Mouse (Mus musculus): ENCODE measurements at regions not wholly inside any gene's neighbourhood (a gene's known extent, or its start where the extent isn't known, plus 50 kb on each side); places are given as distances from the start of the nearest gene placed in this dataset.
A peak's percentile ranks its signal among the peaks of the same experiment; 100 is the strongest.

DNA sequence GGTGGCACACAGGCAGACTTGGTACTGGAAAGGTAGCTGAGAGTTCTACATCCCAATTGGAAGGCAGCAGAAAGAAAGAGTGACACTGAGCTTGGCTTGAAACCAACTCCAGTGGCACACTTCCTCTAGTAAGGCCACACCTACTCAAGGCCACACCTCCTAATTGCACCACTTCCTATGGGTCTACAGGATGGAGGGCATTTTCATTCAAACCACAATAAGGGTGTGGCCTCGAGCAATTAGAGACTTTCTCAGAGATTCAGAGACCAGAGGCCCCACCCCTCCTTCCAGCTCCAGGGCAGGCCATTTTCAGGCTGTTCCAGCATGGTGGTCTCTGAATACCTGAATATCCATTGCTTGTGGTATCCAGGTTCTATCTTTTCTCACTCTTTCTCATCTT, 363.3 kb upstream of the Fam19a5 start:
- no peak for DNase-seq
- H3K27ac ChIP-seq = no peak overlapping the region
- no peak for TF ChIP-seq CTCF (IDR thresholded peaks at IDR 0.05)
- no peak overlapping the region for H3K4me3 ChIP-seq
- intact Hi-C loops (cut with DNase I) = no loop called here

DNA sequence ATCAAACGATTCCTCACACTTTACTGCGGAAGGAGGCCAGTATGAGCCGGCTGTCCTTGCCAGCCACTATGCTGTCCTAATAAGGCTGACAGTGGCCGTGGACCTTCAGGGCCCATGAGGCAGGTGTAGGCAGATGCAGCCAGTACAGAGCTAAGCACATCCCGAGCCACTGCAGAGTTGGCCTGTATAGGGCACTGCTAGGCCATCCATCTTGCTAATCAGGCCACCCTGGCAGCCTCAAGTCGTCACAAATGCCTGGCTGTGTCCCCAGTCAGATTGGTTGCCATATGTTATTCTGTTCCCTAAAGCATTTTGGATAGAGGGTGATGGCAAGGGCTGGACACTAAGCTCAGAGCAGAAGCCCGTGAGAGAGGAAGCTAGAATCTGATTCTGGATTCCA, 359.9 kb upstream of the Fam19a5 start:
- no peak for TF ChIP-seq CTCF (IDR thresholded peaks at IDR 0.05)
- H3K27ac ChIP-seq = no peak overlapping the region
- DNase-seq = no peak
- H3K4me3 ChIP-seq = no peak overlapping the region
- intact Hi-C loops (cut with DNase I) = no loop called here

DNA sequence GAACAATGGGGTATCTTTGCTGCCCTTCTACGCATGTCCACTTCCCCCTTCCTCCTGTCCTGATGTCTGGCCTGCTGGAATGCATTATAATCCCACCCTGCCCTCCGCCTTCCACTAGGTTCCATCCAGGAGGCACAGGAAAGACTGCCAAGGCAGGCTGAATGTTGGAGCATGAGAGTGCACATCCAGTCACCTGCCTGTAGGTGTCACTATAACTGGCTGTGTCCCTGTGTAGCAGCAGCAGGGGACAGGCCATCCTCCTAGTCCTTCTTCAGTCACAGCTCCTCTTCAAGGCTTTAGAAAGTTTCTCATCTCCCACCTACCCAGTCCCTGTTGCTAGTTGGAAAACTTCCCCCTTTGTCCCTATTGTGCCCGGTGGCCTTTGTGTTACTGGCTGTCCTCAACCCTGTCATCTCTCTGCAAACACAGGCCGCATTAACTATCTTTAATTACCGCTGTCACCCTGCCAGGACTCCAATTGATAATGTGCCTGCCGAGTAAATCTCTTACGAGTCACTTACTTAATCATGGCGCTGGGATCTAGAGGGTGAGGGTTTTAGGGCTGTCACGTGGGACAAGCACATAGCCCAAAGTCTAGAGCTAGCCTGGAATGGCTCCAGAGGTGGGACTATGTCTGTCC, 355.2 kb upstream of the Fam19a5 start:
- DNase-seq = no peak
- Histone ChIP-seq H3K27ac (no peak overlapping the region), H3K4me3 (no peak overlapping the region)
- no peak for TF ChIP-seq CTCF (IDR thresholded peaks at IDR 0.05)
- intact Hi-C loops (cut with DNase I) = no loop called here

DNA sequence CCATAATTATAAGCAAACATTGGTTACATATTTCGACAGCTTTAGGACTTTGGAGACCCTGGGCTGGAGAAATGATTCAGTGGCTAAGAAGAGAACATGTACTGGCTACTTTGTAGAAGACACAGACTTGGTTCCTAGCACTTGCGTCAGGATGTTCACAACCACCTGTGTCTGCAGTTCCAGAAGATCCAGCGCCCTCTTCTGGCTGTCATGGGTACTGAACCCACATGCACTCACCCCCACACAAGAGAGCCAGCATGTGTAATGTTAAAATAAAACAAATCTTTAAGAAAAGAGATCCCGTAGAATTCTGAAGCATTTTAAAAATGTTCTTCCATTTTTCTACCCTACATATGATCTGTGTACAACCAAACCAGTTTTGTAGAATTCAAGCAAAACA, 352.2 kb upstream of the Fam19a5 start:
- H3K4me3 ChIP-seq = no peak overlapping the region
- intact Hi-C loops (cut with DNase I) = no loop called here
- H3K27ac ChIP-seq = no peak overlapping the region
- TF ChIP-seq CTCF (IDR thresholded peaks at IDR 0.05) = peak; percentile 37
- DNase-seq = no peak

DNA sequence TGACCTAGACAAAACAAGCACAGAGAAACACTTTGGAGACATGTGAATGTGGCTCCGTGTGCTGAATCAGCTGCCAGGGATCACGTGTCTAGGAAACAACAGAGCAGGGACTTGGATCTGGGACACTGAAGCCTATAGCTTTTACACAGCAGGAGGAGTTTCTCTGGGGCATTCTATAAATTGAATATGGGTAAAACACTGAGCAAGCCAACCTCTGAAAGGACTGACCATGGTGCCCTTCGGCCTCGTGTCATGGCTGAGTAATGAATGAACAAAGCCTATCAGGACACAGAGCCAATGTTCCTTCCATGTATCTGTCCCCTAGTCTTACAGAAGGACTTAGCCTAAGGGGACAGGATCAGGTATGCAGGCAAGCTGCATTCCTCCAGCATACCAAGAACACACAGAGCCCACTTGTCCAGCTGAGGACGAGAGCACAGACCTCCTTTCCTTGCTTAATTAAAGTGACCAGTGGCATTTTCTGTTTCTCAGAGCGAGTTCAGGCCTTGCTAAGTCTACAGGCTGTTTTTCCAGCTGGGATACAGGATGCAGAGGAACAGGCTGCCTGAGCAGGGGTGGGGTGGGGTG, 347.7 kb upstream of the Fam19a5 start:
- intact Hi-C loops (cut with DNase I) = no loop called here
- no peak overlapping the region for H3K4me3 ChIP-seq
- no peak for DNase-seq
- no peak overlapping the region for H3K27ac ChIP-seq
- no peak for TF ChIP-seq CTCF (IDR thresholded peaks at IDR 0.05)

DNA sequence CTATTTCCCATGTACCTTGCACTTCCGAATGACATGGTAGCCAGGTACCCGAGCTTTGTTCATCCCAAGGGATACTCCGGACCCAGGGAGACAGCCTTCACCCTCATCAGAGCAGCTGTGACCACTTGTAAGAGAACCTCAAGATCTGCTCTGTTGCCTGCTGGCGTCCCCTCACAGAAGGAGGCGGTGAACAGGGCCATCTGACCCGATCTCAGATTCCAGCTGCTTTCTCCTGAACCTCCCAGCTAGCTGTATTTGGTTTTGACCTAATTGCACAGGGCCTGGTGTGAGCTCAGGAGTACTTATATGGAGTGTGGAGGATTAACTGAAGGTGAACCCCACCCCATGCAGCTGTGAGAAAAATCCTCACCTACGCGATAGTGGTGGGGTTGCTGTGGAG, 344.5 kb upstream of the Fam19a5 start:
- intact Hi-C loops (cut with DNase I) = no loop called here
- TF ChIP-seq CTCF (IDR thresholded peaks at IDR 0.05) = no peak
- no peak overlapping the region for H3K4me3 ChIP-seq
- no peak overlapping the region for H3K27ac ChIP-seq
- no peak for DNase-seq

DNA sequence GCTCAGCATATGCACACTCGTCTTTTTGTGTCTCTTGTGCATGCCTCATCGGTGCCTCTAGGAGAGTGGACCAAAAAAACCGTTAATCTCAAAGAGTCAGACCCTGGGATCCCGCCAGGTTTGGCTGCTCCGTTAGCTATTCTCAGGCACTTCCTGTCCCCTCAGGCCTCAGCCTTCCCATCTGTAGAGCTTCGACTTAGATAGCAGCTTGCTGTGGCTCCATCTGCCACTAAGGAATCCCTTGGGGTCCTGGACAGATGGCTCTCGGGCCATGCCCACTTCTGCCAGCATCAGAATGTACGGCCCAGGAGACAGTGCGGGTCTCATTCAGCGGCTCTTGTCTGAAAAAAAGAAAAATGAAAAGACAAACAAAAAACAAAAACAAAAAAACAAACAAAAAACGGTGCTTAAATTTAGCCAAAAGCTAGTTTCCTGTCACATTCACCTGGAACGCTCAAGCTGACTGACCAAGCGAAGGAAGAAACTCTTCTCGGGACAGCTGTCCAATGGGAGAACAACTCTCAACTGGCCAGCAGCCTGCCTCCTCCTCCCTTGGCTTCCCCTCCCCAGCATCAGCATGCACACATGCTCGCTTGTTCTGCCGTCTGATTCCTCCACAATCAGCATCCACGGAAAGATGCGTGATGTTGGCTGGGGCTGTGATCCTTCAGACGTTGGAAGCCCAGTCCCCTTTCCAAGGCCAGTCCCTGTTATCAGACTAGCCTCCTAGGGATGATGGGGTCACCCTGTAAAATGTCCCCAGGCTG, 343.6 kb upstream of the Fam19a5 start:
- intact Hi-C loops (cut with DNase I) = no loop called here
- Histone ChIP-seq H3K4me3 (no peak overlapping the region), H3K27ac (no peak overlapping the region)
- peak; percentile 32 for DNase-seq
- TF ChIP-seq CTCF (IDR thresholded peaks at IDR 0.05) = no peak

DNA sequence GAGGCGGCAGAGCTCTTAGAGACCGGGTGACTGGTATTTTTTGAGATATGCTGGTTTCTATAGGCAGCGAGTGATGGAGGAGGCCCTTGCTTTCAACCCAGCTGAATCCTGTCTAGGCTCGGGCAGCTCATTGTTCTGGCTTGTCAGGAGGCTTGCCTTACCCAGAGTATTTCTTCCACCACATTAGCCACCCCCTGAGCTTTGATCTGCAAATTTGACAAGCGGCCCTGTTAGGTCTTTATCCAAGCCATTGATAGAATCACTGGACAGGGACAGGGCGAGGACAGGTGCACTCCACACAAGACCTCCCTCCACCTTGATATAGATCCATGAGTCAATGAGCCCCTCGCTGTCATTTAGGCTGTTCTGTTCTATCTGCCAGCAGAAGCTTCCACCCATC, 343.0 kb upstream of the Fam19a5 start:
- Histone ChIP-seq H3K4me3 (no peak overlapping the region), H3K27ac (no peak overlapping the region)
- no peak for DNase-seq
- TF ChIP-seq CTCF (IDR thresholded peaks at IDR 0.05) = no peak
- intact Hi-C loops (cut with DNase I) = no loop called here

DNA sequence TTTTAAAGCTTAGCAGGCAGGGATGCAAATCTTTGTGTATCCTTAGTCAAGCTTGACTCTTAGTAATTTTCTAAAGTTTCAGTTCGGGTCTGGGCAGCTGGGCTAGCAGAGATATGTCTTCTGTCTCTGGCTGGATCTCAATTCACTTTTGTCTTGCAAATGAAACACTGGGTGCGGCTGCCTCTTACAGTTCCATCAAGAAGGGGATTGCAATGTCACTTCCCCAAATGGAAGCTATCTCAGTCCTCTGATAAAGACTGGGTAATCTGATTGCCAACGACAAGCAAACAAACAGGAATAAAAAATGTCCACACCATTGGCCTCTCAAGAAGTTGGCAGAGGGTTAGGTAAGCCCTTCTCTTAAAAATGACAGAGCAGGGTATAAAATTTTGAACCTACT, 314.1 kb upstream of the Fam19a5 start:
- no peak for DNase-seq
- no peak for TF ChIP-seq CTCF (IDR thresholded peaks at IDR 0.05)
- Histone ChIP-seq H3K4me3 (no peak overlapping the region), H3K27ac (no peak overlapping the region)
- intact Hi-C loops (cut with DNase I) = no loop called here

DNA sequence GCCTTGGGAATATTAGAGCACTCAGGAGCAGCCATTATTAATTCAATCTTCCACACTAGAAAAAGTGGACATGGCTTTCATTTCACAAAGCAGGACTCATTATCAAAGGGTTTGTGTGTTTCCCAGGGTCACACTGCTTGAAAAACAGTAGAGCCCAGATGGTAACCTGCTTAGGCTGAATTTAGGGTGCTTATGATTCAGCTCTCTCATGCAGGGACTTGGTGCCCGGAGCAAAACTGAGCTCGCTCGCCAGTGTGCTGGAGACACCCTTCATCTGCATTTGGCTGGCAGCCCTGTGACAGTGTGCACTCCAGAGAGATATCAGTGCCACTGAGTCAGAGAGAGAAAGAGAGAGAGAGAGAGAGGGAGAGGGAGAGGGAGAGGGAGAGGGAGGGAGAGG, 308.0 kb upstream of the Fam19a5 start:
- Histone ChIP-seq H3K4me3 (no peak overlapping the region), H3K27ac (no peak overlapping the region)
- intact Hi-C loops (cut with DNase I) = no loop called here
- no peak for TF ChIP-seq CTCF (IDR thresholded peaks at IDR 0.05)
- DNase-seq = no peak

DNA sequence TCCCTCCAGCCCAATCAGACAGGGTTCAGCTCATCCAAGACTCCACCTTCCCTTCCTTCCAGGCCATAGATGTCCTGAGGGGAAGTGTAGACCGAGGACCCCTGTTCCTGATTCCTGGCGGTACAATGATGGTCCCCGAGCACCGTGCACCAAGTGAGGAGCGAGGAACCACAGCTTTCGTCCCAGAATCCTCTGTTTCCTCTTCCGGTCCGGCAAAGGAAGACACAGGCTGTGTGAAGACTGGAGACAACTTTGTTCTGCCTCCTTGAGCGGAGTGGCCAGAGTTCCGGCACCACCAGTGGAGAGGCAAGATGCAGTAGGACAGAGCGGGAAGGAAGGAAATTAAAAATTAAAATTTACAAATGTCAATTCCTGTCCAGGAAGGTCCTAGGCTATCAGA, 305.0 kb upstream of the Fam19a5 start:
- DNase-seq = no peak
- intact Hi-C loops (cut with DNase I) = no loop called here
- Histone ChIP-seq H3K4me3 (no peak overlapping the region), H3K27ac (no peak overlapping the region)
- no peak for TF ChIP-seq CTCF (IDR thresholded peaks at IDR 0.05)

DNA sequence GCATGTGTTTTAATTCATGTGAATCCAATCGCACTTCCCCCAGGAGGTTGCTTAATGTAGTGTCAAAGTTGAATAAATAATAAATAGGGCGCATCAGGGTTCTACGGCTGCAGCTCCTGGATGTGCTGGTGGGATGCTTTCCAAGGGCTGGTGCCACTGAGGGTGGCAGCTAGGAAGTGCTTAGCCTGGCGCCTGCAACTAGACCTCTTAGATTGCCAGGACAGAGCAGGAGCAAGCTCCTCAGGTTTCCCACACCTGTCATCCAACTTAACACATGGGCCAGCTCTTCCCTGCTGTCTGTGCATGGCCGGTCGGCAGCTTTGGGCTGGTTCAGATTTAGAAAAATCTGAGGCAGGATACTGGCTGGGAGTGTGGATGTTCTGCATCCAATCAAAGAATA, 282.6 kb upstream of the Fam19a5 start:
- TF ChIP-seq CTCF (IDR thresholded peaks at IDR 0.05) = no peak
- DNase-seq = peak; percentile 46
- intact Hi-C loops (cut with DNase I) = no loop called here
- no peak overlapping the region for H3K4me3 ChIP-seq
- no peak overlapping the region for H3K27ac ChIP-seq

DNA sequence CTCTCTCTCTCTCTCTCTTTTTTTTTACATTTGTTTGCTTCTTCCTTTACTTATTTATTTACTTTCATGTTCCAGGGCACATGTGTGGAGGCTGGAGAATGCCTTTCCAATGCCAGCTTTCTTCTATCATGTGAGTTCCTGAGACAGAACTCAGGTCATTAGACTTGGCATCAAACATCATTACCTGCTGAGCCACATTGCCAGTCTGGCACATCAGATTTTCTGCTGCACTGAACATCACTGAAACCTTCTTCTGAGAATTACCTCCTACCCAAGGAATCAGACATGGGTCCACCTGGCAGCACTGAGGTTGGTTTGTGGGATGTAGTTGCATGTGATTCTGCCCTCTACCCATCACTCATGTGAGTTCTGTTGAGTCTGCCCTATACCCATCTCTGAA, 279.2 kb upstream of the Fam19a5 start:
- no peak for DNase-seq
- intact Hi-C loops (cut with DNase I) = no loop called here
- Histone ChIP-seq H3K27ac (no peak overlapping the region), H3K4me3 (no peak overlapping the region)
- no peak for TF ChIP-seq CTCF (IDR thresholded peaks at IDR 0.05)
